Mouse (Mus musculus) bone marrow, adult 2 months (tissue): Measurements from ENCODE around the gene Mapk11. TPM values are rescaled to one million over a fixed set of nuclear protein-coding genes. Genes with fewer than 3 reads are reported as not detected.
A peak's percentile ranks its signal among the peaks of the same experiment; 100 is the strongest.

Experiments used
- H3K27ac ChIP-seq: fragments of 200-500 bp; 2 replicates; pipeline ENCODE4 v1.5.1; 2012; ENCODE audit warnings: low read depth, mild to moderate bottlenecking, control low read depth, inconsistent platforms, low read length; ENCODE audit not compliant: control insufficient read depth, poor library complexity, insufficient read depth
- H3K4me1 ChIP-seq: fragments of 200-500 bp; 2 replicates; pipeline ENCODE4 v1.6.1; 2011; ENCODE audit warnings: low read length; ENCODE audit not compliant: control insufficient read depth, insufficient read depth
- H3K4me3 ChIP-seq: fragments of 200-500 bp; replicated peaks from 2 replicates; pipeline ENCODE3; 2011; ENCODE audit warnings: mild to moderate bottlenecking, low read depth, low read length, control low read depth; ENCODE audit not compliant: control insufficient read depth
- CTCF ChIP-seq: fragments of 200-500 bp; IDR thresholded peaks from 2 replicates; pipeline ENCODE4 v1.5.1; 2011; ENCODE audit warnings: low read length, control low read depth; ENCODE audit not compliant: control insufficient read depth, insufficient read depth
- POLR2A ChIP-seq: fragments of 200-500 bp; IDR thresholded peaks from 2 replicates; pipeline ENCODE4 v1.6.1; 2011; ENCODE audit warnings: low read depth, mild to moderate bottlenecking, control low read depth, low read length, borderline replicate concordance; ENCODE audit not compliant: control insufficient read depth
- WGBS: fragments of 180-500 bp; shearing (Covaris S2); methylation state at CpG from one replicate; pipeline ENCODE4 v1.1.7; 2018; 5-methylcytosine and 5-hydroxymethylcytosine counted together
- polyA plus RNA-seq: library from polyadenylated mRNA; stranded (reverse); fragments of >200 nt; gene quantifications from 2 replicates; pipeline ENCODE4 v1.2.4, GENCODE M21; 2011; ENCODE audit warnings: low replicate concordance; ENCODE audit not compliant: missing spikeins, insufficient read depth, insufficient read length

Mapk11 gene
- 5.7 and 7.6 TPM in 2 replicates for polyA plus RNA-seq

GRCm38 (mm10) chr15:89149271-89150040, at the start of gene Mapk11:
Mapk11 (minus strand) TSS chr15:89149628.
- TF ChIP-seq CTCF (no peak), POLR2A (no peak)
- WGBS = 1% methylated on average over 61 of the region's 61 CpGs
- H3K27ac ChIP-seq = peak within 1 kb of the TSS; percentile 36; the same call in 1 of the 2 replicates
- H3K4me3 ChIP-seq = peak within 1 kb of the TSS; percentile 46
- H3K4me1 ChIP-seq = peaks cover 1% of the 10 kb centered on the region; the same call in 1 of the 2 replicates

GRCm38 (mm10) chr15:89197056-89197455, 47.6 kb upstream of the Mapk11 start:
- H3K4me3 ChIP-seq = no peak overlapping the region
- 74% methylated on average over 15 of the region's 15 CpGs for WGBS
- H3K27ac ChIP-seq = no peak overlapping the region
- TF ChIP-seq CTCF (no peak), POLR2A (no peak)
- H3K4me1 ChIP-seq = no peaks in the 10 kb centered on the region

DNA sequence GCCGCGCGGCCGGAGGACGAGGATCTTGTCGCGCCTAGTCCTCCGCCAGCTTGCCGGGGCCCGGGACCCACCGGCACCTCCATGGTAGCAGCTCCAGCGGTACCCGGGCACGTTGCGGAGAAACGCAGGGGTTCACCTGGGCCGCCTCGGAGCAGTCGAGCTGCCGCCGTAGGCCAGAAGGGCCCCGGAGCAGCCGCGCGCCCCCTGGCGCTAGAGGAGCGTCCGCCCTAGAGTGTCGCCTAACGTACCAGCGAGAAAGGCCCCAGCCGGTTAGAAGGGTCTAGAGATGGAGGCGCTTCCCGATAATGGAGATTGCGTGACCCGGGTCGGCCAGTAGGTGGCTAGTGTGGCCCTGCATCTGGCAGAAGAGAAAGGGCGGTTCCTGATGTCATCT, 46.9 kb upstream of the Mapk11 start, which contains the start of gene Dennd6b:
Dennd6b (minus strand) TSS at position 184 of the 394 bp plus-strand sequence.
- TF ChIP-seq CTCF (peak; percentile 81), POLR2A (peak; percentile 1; the same call in 1 of the 2 replicates)
- Histone ChIP-seq H3K27ac (peak within 1 kb of the TSS; percentile 97), H3K4me1 (no peaks in the 10 kb centered on the region), H3K4me3 (peak within 1 kb of the TSS; percentile 92)
- under 1% methylated on average over 38 of the region's 38 CpGs for WGBS

- Histone ChIP-seq H3K4me1 (no peaks in the 10 kb centered on the region), H3K4me3 (peak overlapping the region; percentile 92), H3K27ac (peak overlapping the region; percentile 97)
- under 1% methylated on average over 25 of the region's 25 CpGs for WGBS
- TF ChIP-seq POLR2A = peak; percentile 79; the same call in 1 of the 2 replicates
- TF ChIP-seq CTCF = no peak
These were observed 46.4 kb upstream of the Mapk11 start for GRCm38 (mm10) chr15:89195690-89196312.

GRCm38 (mm10) chr15:89195261-89195681, 45.8 kb upstream of the Mapk11 start:
- Histone ChIP-seq H3K4me1 (no peaks in the 10 kb centered on the region), H3K4me3 (no peak overlapping the region), H3K27ac (no peak overlapping the region)
- no peak for TF ChIP-seq CTCF
- TF ChIP-seq POLR2A = no peak
- WGBS = 37% methylated on average over 6 of the region's 6 CpGs

- H3K27ac ChIP-seq = no peak overlapping the region
- TF ChIP-seq POLR2A (no peak), CTCF (no peak)
- no peaks in the 10 kb centered on the region; the same call in 1 of the 2 replicates for H3K4me1 ChIP-seq
- H3K4me3 ChIP-seq = no peak overlapping the region
- 85% methylated on average over 5 of the region's 5 CpGs for WGBS
These were observed 35.5 kb upstream of the Mapk11 start for GRCm38 (mm10) chr15:89184937-89185227.

- TF ChIP-seq POLR2A (no peak), CTCF (no peak)
- Histone ChIP-seq H3K4me3 (no peak overlapping the region), H3K4me1 (peaks cover under 1% of the 10 kb centered on the region; the same call in 1 of the 2 replicates), H3K27ac (no peak overlapping the region)
- 83% methylated on average over 5 of the region's 5 CpGs for WGBS
These were observed 34.9 kb upstream of the Mapk11 start for GRCm38 (mm10) chr15:89184141-89184936.

GRCm38 (mm10) chr15:89182842-89183241, 33.4 kb upstream of the Mapk11 start:
- WGBS = 76% methylated on average over 5 of the region's 5 CpGs
- Histone ChIP-seq H3K4me3 (no peak overlapping the region), H3K4me1 (peaks cover 3% of the 10 kb centered on the region; the same call in 1 of the 2 replicates), H3K27ac (no peak overlapping the region)
- TF ChIP-seq POLR2A (no peak), CTCF (no peak)
